8 mouse cellular contexts compared by ENCODE assay signal in genomic region chr5:113547949-113548700, GRCm38 (mm10). TPM values are rescaled to one million over a fixed set of nuclear protein-coding genes. Genes with fewer than 3 reads are reported as not detected.
DNase-seq lines count a peak whose midpoint lies in the region; ATAC-seq and TF ChIP-seq lines count a peak whose summit lies in the region.
"Had no signal": no experiment of that assay in that cellular context is flagged by ENCODE, and none has a peak within 500 bp of the region (broad histone marks: within the 10 kb centered on the region; RNA-seq: fewer than 3 reads in every experiment).

No protein-coding gene starts in this region.

- peak; percentile 28; the same call in 1 of the 2 replicates for ATAC-seq in hindbrain, postnatal 0 days

- 43% methylated on average over 14 of the region's 14 CpGs for WGBS in hindbrain, postnatal 0 days
- WGBS in limb, embryonic 10.5 days: 62% methylated on average over 14 of the region's 14 CpGs

- H3K4me3 ChIP-seq in hindbrain, postnatal 0 days (ENCODE audit: low read length): no peak overlapping the region
- H3K4me3 ChIP-seq in limb, embryonic 10.5 days: no peak overlapping the region
- H3K4me3 ChIP-seq: heart, embryonic 13.5 days had no signal

- H3K27me3 ChIP-seq in hindbrain, postnatal 0 days (ENCODE audit: insufficient read depth, low read length): no peaks in the 10 kb centered on the region
- peaks cover 44% of the 10 kb centered on the region for H3K27me3 ChIP-seq in limb, embryonic 10.5 days (ENCODE audit: low read depth, poor library complexity, severe bottlenecking)

- no peak overlapping the region for H3K27ac ChIP-seq in hindbrain, postnatal 0 days
- no peak overlapping the region for H3K27ac ChIP-seq in limb, embryonic 10.5 days
- H3K27ac ChIP-seq: heart, embryonic 13.5 days had no signal

- H3K9me3 ChIP-seq in hindbrain, postnatal 0 days (ENCODE audit: low read length): no peaks in the 10 kb centered on the region
- H3K9me3 ChIP-seq in limb, embryonic 10.5 days (replicated peaks): no peaks in the 10 kb centered on the region
- H3K9me3 ChIP-seq: heart, embryonic 13.5 days had no signal

- no peaks in the 10 kb centered on the region for H3K36me3 ChIP-seq in hindbrain, postnatal 0 days (ENCODE audit: insufficient read depth, low read length)
- no peaks in the 10 kb centered on the region for H3K36me3 ChIP-seq in limb, embryonic 10.5 days
- H3K36me3 ChIP-seq: heart, embryonic 13.5 days had no signal

- peak; percentile 80 for TF ChIP-seq CTCF in hindbrain, postnatal 0 days (IDR thresholded peaks at IDR 0.05; ENCODE audit: low read depth)

- no peak overlapping the region for H3K9ac ChIP-seq in hindbrain, postnatal 0 days (replicated peaks; ENCODE audit: low read length)
- H3K9ac ChIP-seq: heart, embryonic 13.5 days had no signal

- peaks cover under 1% of the 10 kb centered on the region; the same call in 1 of the 2 replicates for H3K4me1 ChIP-seq in hindbrain, postnatal 0 days (ENCODE audit: insufficient read depth, low read length)
- H3K4me1 ChIP-seq in limb, embryonic 10.5 days: peaks cover 33% of the 10 kb centered on the region

- no peak overlapping the region for H3K4me2 ChIP-seq in hindbrain, postnatal 0 days (ENCODE audit: low read depth, low read length)
- H3K4me2 ChIP-seq: heart, embryonic 13.5 days had no signal

- DNase-seq in thymus, postnatal 14 days: peak; percentile 13
- no peak for DNase-seq in thymus, postnatal 36 days
- DNase-seq in adrenal gland, adult 2 months: peak; percentile 86
- DNase-seq in embryo, embryonic 11 days: peak; percentile 60
- DNase-seq in hindbrain, postnatal 0 days (ENCODE audit: low spot score): peak; percentile 76
- DNase-seq in limb, embryonic 10.5 days (ENCODE audit: low spot score): peak; percentile 60
- DNase-seq in retina, embryonic 14.5 days (ENCODE audit: low spot score): peak; percentile 72

RNA-seq across cellular contexts. Expression of gene Wscd2, which starts 58.0 kb away (rescaled TPM):
- total RNA-seq in adrenal gland, adult 2 months (2021): 1 to 10 TPM; 3.7 to 5.5 TPM
- polyA plus RNA-seq in adrenal gland, adult 2 months (2012; rRNA removed): 5.6 and 5.9 TPM in 2 replicates
- total RNA-seq in hindbrain, postnatal 0 days (2014; rRNA removed): 25.1 and 33.8 TPM in 2 replicates
- polyA plus RNA-seq in hindbrain, postnatal 0 days (2015; fragmentation: Nextera tagmentation; extraction: Ambion mirVana): 8.9 and 9.8 TPM in 2 replicates
- 1.5 and 2.0 TPM in 2 replicates for polyA plus RNA-seq in limb, embryonic 10.5 days (2016; fragmentation: Nextera tagmentation; extraction: Ambion mirVana)

Comparison
In these comparisons a context has a peak if more than half of its experiments do, and no peak if none do; other contexts are left out.
1. DNase-seq: peak in thymus, postnatal 14 days (single experiment), adrenal gland, adult 2 months (single experiment), embryo, embryonic 11 days (single experiment), hindbrain, postnatal 0 days (single experiment), limb, embryonic 10.5 days (single experiment) and retina, embryonic 14.5 days (single experiment); none in thymus, postnatal 36 days (0 of 2).